In genomic region chr2:72054280-72054679, GRCm38 (mm10) we compare ENCODE assay signal across 9 mouse cellular contexts.
A peak's percentile ranks its signal among the peaks of the same experiment; 100 is the strongest.
DNase-seq lines count a peak whose midpoint lies in the region; ATAC-seq and TF ChIP-seq lines count a peak whose summit lies in the region.
"Had no signal": no experiment of that assay in that cellular context is flagged by ENCODE, and none has a peak within 500 bp of the region (broad histone marks: within the 10 kb centered on the region; RNA-seq: fewer than 3 reads in every experiment).

No protein-coding gene starts in this region.

- H3K4me1 ChIP-seq in midbrain, postnatal 0 days (ENCODE audit: insufficient read depth, low read length): no peaks in the 10 kb centered on the region
- H3K4me1 ChIP-seq in midbrain, embryonic 14.5 days (ENCODE audit: control insufficient read depth, insufficient read depth, low read length): peaks cover 5% of the 10 kb centered on the region; the same call in 1 of the 2 replicates
- H3K4me1 ChIP-seq in small intestine, adult 2 months (ENCODE audit: control insufficient read depth, insufficient read depth, insufficient read length, low read length): no peaks in the 10 kb centered on the region; the same call in 1 of the 2 replicates

- 68% methylated on average over 5 of the region's 5 CpGs for WGBS in midbrain, postnatal 0 days
- 85% methylated on average over 5 of the region's 5 CpGs for WGBS in midbrain, embryonic 14.5 days
- 28% methylated on average over 5 of the region's 5 CpGs for WGBS in small intestine, adult 2 months

- H3K9me3 ChIP-seq in midbrain, postnatal 0 days (ENCODE audit: low read length): no peaks in the 10 kb centered on the region
- no peaks in the 10 kb centered on the region for H3K9me3 ChIP-seq in midbrain, embryonic 14.5 days (ENCODE audit: control insufficient read depth, low read length)
- H3K9me3 ChIP-seq: forebrain, embryonic 10.5 days had no signal

- no peak for ATAC-seq in midbrain, postnatal 0 days (ENCODE audit: low FRiP score)
- no peak for ATAC-seq in midbrain, embryonic 14.5 days (ENCODE audit: low FRiP score, low TSS enrichment)
- no peak for ATAC-seq in erythroid progenitor cell, adult 5-6 weeks (replicated peaks; ENCODE audit: low FRiP score, poor library complexity, severe bottlenecking)

- no peak overlapping the region for H3K4me3 ChIP-seq in midbrain, postnatal 0 days (ENCODE audit: low read depth, low read length)
- H3K4me3 ChIP-seq in midbrain, embryonic 14.5 days (replicated peaks; ENCODE audit: low read depth, low read length): no peak overlapping the region
- H3K4me3 ChIP-seq in small intestine, adult 2 months (ENCODE audit: low read depth, low read length): peak overlapping the region; percentile 51

- H3K9ac ChIP-seq in midbrain, postnatal 0 days (replicated peaks; ENCODE audit: low read length, poor library complexity, severe bottlenecking): no peak overlapping the region
- no peak overlapping the region for H3K9ac ChIP-seq in midbrain, embryonic 14.5 days (replicated peaks; ENCODE audit: low read length)

- peak; percentile 31 for DNase-seq in adrenal gland, adult 8-10 months
- DNase-seq in adrenal gland, adult 18-20 months (ENCODE audit: low spot score in 2 of 2): no peak
- peak; percentile 35 for DNase-seq in midbrain, postnatal 0 days (ENCODE audit: low spot score)
- no peak for DNase-seq in midbrain, embryonic 14.5 days
- peak; percentile 49 to 64 for DNase-seq in kidney, adult 8-10 months
- DNase-seq in c-Kit-positive CD71-positive TER-119-positive erythroid progenitor cells, embryonic 14.5 days (ENCODE audit: low spot score): no peak

- H3K36me3 ChIP-seq in midbrain, postnatal 0 days (ENCODE audit: insufficient read depth, low read length): no peaks in the 10 kb centered on the region
- H3K36me3 ChIP-seq in midbrain, embryonic 14.5 days (ENCODE audit: control insufficient read depth, insufficient read depth, low read length): no peaks in the 10 kb centered on the region
- H3K36me3 ChIP-seq in small intestine, adult 2 months (ENCODE audit: control insufficient read depth, insufficient read depth, low read length): no peaks in the 10 kb centered on the region
- H3K36me3 ChIP-seq: forebrain, embryonic 10.5 days had no signal

- no peak for TF ChIP-seq POLR2A in small intestine, adult 2 months (IDR thresholded peaks at IDR 0.05; ENCODE audit: low read depth, low read length)

- no peak overlapping the region for H3K4me2 ChIP-seq in midbrain, postnatal 0 days (ENCODE audit: low read depth, low read length, poor library complexity, severe bottlenecking)
- H3K4me2 ChIP-seq in midbrain, embryonic 14.5 days (ENCODE audit: low read length): no peak overlapping the region

- TF ChIP-seq CTCF in midbrain, postnatal 0 days (IDR thresholded peaks at IDR 0.05): no peak
- no peak for TF ChIP-seq CTCF in small intestine, adult 2 months (IDR thresholded peaks at IDR 0.05; ENCODE audit: extremely low read depth, insufficient read length, insufficient replicate concordance, low read depth, low read length)

- H3K27ac ChIP-seq in midbrain, postnatal 0 days (ENCODE audit: low read depth, low read length): no peak overlapping the region
- no peak overlapping the region for H3K27ac ChIP-seq in midbrain, embryonic 14.5 days (replicated peaks; ENCODE audit: low read depth, low read length)
- H3K27ac ChIP-seq in small intestine, adult 2 months (ENCODE audit: insufficient read depth, low read depth, low read length): no peak overlapping the region
- H3K27ac ChIP-seq: forebrain, embryonic 10.5 days had no signal

- no peaks in the 10 kb centered on the region for H3K27me3 ChIP-seq in midbrain, postnatal 0 days (ENCODE audit: insufficient read depth, low read length)
- no peaks in the 10 kb centered on the region for H3K27me3 ChIP-seq in midbrain, embryonic 14.5 days (ENCODE audit: control insufficient read depth, insufficient read depth, low read length)
- no peaks in the 10 kb centered on the region for H3K27me3 ChIP-seq in small intestine, adult 2 months (ENCODE audit: control insufficient read depth, insufficient read depth, low read length)

Comparison
In these comparisons a context has a peak if more than half of its experiments do, and no peak if none do; other contexts are left out.
1. DNase-seq: peak in adrenal gland, adult 8-10 months (single experiment), midbrain, postnatal 0 days (single experiment) and kidney, adult 8-10 months (2 of 2); none in adrenal gland, adult 18-20 months (0 of 2), midbrain, embryonic 14.5 days (single experiment) and c-Kit-positive CD71-positive TER-119-positive erythroid progenitor cells, embryonic 14.5 days (single experiment).